In genomic region chr15:8806354-8806753, GRCm38 (mm10) we compare ENCODE assay signal across 12 mouse cellular contexts.
DNase-seq lines count a peak whose midpoint lies in the region; ATAC-seq lines count a peak whose summit lies in the region.
"Had no signal": no experiment of that assay in that cellular context is flagged by ENCODE, and none has a peak within 500 bp of the region (broad histone marks: within the 10 kb centered on the region; RNA-seq: fewer than 3 reads in every experiment).

No protein-coding gene starts in this region.

- H3K4me1 ChIP-seq in limb, embryonic 13.5 days = 0 out of 2 replicates have a peak, but pooled peaks cover 4% of the 10 kb centered on the region
- H3K4me1 ChIP-seq in kidney, embryonic 14.5 days (ENCODE audit: control insufficient read depth, insufficient read depth, low read length) = 0 out of 2 replicates have a peak, but pooled peaks cover 2% of the 10 kb centered on the region
- H3K4me1 ChIP-seq: lung, embryonic 15.5 days; neural tube, embryonic 12.5 days had no signal

- H3K9ac ChIP-seq in limb, embryonic 13.5 days = no peak overlapping the region
- H3K9ac ChIP-seq in kidney, embryonic 14.5 days (ENCODE audit: low read depth, low read length) = no peak overlapping the region
- H3K9ac ChIP-seq: heart, embryonic 15.5 days; lung, embryonic 15.5 days; neural tube, embryonic 12.5 days had no signal

- 37% methylated on average over 8 of the region's 8 CpGs for WGBS in limb, embryonic 13.5 days
- WGBS in kidney, embryonic 14.5 days = 46% methylated on average over 8 of the region's 8 CpGs

- H3K9me3 ChIP-seq in limb, embryonic 13.5 days = no peaks in the 10 kb centered on the region
- no peaks in the 10 kb centered on the region for H3K9me3 ChIP-seq in kidney, embryonic 14.5 days (ENCODE audit: control insufficient read depth, low read length)
- H3K9me3 ChIP-seq: heart, embryonic 15.5 days; lung, embryonic 15.5 days; neural tube, embryonic 12.5 days had no signal

- peak; percentile 92 for DNase-seq in Muller cell, postnatal 12 days (ENCODE audit: inconsistent ontology term)
- DNase-seq in adrenal gland, postnatal 25 days = peak; percentile 12
- DNase-seq in gastrocnemius, postnatal 10 days = peak; percentile 17
- DNase-seq in left cerebral cortex, adult 18-20 months (ENCODE audit: low spot score in 2 of 2) = no peak
- DNase-seq in left cerebral cortex, postnatal 4 days = no peak
- DNase-seq in spleen, adult 18-20 months = no peak
- DNase-seq: cerebellum, adult 9-11 months had no signal

- no peak overlapping the region for H3K4me3 ChIP-seq in limb, embryonic 13.5 days
- no peak overlapping the region for H3K4me3 ChIP-seq in kidney, embryonic 14.5 days (ENCODE audit: low read length)
- H3K4me3 ChIP-seq: heart, embryonic 15.5 days; lung, embryonic 15.5 days; neural tube, embryonic 12.5 days had no signal

- H3K36me3 ChIP-seq in limb, embryonic 13.5 days = no peaks in the 10 kb centered on the region
- no peaks in the 10 kb centered on the region for H3K36me3 ChIP-seq in kidney, embryonic 14.5 days (ENCODE audit: control insufficient read depth, insufficient read depth, low read length)
- H3K36me3 ChIP-seq: heart, embryonic 15.5 days; lung, embryonic 15.5 days; neural tube, embryonic 12.5 days had no signal

- peak; percentile 57 for ATAC-seq in limb, embryonic 13.5 days (ENCODE audit: low FRiP score, low read depth)
- no peak for ATAC-seq in kidney, embryonic 14.5 days (ENCODE audit: low FRiP score, low TSS enrichment)

- no peaks in the 10 kb centered on the region for H3K27me3 ChIP-seq in limb, embryonic 13.5 days
- H3K27me3 ChIP-seq in kidney, embryonic 14.5 days (ENCODE audit: control insufficient read depth, insufficient read depth, low read length) = no peaks in the 10 kb centered on the region
- H3K27me3 ChIP-seq: heart, embryonic 15.5 days; lung, embryonic 15.5 days; neural tube, embryonic 12.5 days had no signal

- no peak overlapping the region for H3K27ac ChIP-seq in limb, embryonic 13.5 days
- no peak overlapping the region for H3K27ac ChIP-seq in kidney, embryonic 14.5 days (ENCODE audit: low read depth, low read length)
- H3K27ac ChIP-seq: heart, embryonic 15.5 days; lung, embryonic 15.5 days; neural tube, embryonic 12.5 days had no signal

- intact Hi-C loops in left cerebral cortex, postnatal 4 days (cut with DNase I) = no loop called here

- no peak overlapping the region for H3K4me2 ChIP-seq in limb, embryonic 13.5 days (replicated peaks)
- no peak overlapping the region for H3K4me2 ChIP-seq in kidney, embryonic 14.5 days (replicated peaks; ENCODE audit: low read depth, low read length)
- H3K4me2 ChIP-seq: heart, embryonic 15.5 days; lung, embryonic 15.5 days; neural tube, embryonic 12.5 days had no signal

Comparison
In these comparisons a context has a peak if more than half of its experiments do, and no peak if none do; other contexts are left out.
1. DNase-seq: peak in Muller cell, postnatal 12 days (single experiment), adrenal gland, postnatal 25 days (single experiment) and gastrocnemius, postnatal 10 days (single experiment); none in left cerebral cortex, adult 18-20 months (0 of 2), left cerebral cortex, postnatal 4 days (single experiment) and spleen, adult 18-20 months (0 of 2).